Mouse (Mus musculus) kidney, embryonic 16.5 days (tissue): ENCODE data around the gene Pear1. TPM values are rescaled to one million over a fixed set of nuclear protein-coding genes. Genes with fewer than 3 reads are reported as not detected.

Experiments used
- ATAC-seq: fragments of 200-750 bp; cut with Nextera tagmentation; 2 replicates; pipeline ENCODE4 v1.8.0; 2017; ENCODE audit warnings: moderate TSS enrichment; ENCODE audit not compliant: low FRiP score, low TSS enrichment
- H3K27ac ChIP-seq: fragments of 300-500 bp; sonication (generic); 2 replicates; pipeline ENCODE4 v1.5.1; 2014; ENCODE audit warnings: low read length
- H3K27me3 ChIP-seq: fragments of 300-500 bp; sonication (generic); 2 replicates; pipeline ENCODE4 v1.6.1; 2014; ENCODE audit warnings: low read length, control low read depth, mixed read lengths; ENCODE audit not compliant: insufficient read depth
- H3K36me3 ChIP-seq: fragments of 300-500 bp; sonication (generic); 2 replicates; pipeline ENCODE4 v1.6.1; 2014; ENCODE audit warnings: low read length, control low read depth, mixed read lengths; ENCODE audit not compliant: insufficient read depth
- H3K4me1 ChIP-seq: fragments of 300-500 bp; sonication (generic); 2 replicates; pipeline ENCODE4 v1.6.1; 2014; ENCODE audit warnings: low read length, control low read depth, mixed read lengths; ENCODE audit not compliant: insufficient read depth
- H3K4me2 ChIP-seq: fragments of 300-500 bp; sonication (generic); replicated peaks from 2 replicates; pipeline ENCODE4 v1.6.1; 2014; ENCODE audit warnings: low read depth, low read length
- H3K4me3 ChIP-seq: fragments of 300-500 bp; sonication (generic); 2 replicates; pipeline ENCODE4 v1.5.1; 2014; ENCODE audit warnings: mild to moderate bottlenecking, low read length
- H3K9ac ChIP-seq: fragments of 300-500 bp; sonication (generic); replicated peaks from 2 replicates; pipeline ENCODE4 v1.6.1; 2014; ENCODE audit warnings: low read length
- H3K9me3 ChIP-seq: fragments of 300-500 bp; sonication (generic); 2 replicates; pipeline ENCODE4 v1.6.1; 2016; ENCODE audit warnings: low read length, control low read depth
- WGBS: fragments of 180-500 bp; shearing (Covaris S2); extraction: QIAGEN DNeasy Blood & Tissue Kit; methylation state at CpG from one replicate; pipeline ENCODE4 v1.1.7; 2014; 5-methylcytosine and 5-hydroxymethylcytosine counted together
- polyA plus RNA-seq: library from polyadenylated mRNA; unstranded; fragments of >200 nt; fragmentation: Nextera tagmentation; extraction: Ambion mirVana; gene quantifications from 2 replicates; pipeline ENCODE4 v1.2.1, GENCODE M21; 2015

Pear1 gene
- polyA plus RNA-seq, 1 experiment from 2014 or later, result 60.2 TPM

DNA sequence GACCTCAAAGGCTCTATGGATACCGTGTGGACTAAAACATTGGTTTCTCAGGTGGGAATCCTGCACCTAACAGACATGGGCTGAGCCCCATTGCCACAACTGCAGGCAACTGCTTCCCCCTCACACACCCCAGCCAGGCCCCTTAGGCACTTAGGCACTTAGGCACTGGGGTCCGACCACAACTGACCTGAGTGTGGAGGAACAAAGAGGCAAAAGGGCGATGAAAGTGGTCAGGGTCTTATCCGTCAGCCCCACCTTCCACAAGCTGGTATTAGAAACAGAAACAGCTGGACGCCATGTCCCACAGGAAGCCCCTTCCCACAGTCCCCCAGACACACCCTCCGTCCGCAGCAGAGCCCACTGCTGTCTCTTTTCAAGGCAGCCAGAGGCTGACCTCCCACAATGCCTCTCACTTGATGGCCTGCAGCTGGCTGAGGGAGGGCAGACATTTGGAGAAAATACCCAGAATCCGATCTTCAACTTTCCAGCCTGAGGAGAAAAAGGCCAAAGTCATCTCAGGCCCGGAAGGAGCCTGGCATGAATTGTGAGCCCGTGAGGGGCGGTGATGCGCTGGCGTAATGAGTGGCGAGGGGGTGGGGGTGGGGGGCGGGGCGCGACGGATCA is 79.0 kb downstream of the Pear1 start:
- H3K4me3 ChIP-seq, result peak overlapping the region; percentile 14
- peak; percentile 81 for ATAC-seq
- no peaks in the 10 kb centered on the region for H3K27me3 ChIP-seq
- H3K36me3 ChIP-seq, result peaks cover 11% of the 10 kb centered on the region
- WGBS, result 12% methylated on average over 15 of the region's 18 CpGs
- peak overlapping the region; percentile 48 for H3K4me2 ChIP-seq
- H3K9ac ChIP-seq, result peak overlapping the region; percentile 50; the same call in 1 of the 2 replicates
- peaks cover 25% of the 10 kb centered on the region for H3K4me1 ChIP-seq
- H3K27ac ChIP-seq, result peak overlapping the region; percentile 84
- H3K9me3 ChIP-seq, result no peaks in the 10 kb centered on the region

- 88% methylated on average over 4 of the region's 4 CpGs for WGBS
- Histone ChIP-seq H3K9ac (no peak overlapping the region), H3K27me3 (no peaks in the 10 kb centered on the region), H3K9me3 (no peaks in the 10 kb centered on the region), H3K27ac (no peak overlapping the region), H3K4me2 (no peak overlapping the region), H3K4me3 (no peak overlapping the region), H3K4me1 (peaks cover 25% of the 10 kb centered on the region), H3K36me3 (no peaks in the 10 kb centered on the region)
- no peak for ATAC-seq
Measured at GRCm38 (mm10) chr3:87743927-87744326, 80.2 kb downstream of the Pear1 start.

DNA sequence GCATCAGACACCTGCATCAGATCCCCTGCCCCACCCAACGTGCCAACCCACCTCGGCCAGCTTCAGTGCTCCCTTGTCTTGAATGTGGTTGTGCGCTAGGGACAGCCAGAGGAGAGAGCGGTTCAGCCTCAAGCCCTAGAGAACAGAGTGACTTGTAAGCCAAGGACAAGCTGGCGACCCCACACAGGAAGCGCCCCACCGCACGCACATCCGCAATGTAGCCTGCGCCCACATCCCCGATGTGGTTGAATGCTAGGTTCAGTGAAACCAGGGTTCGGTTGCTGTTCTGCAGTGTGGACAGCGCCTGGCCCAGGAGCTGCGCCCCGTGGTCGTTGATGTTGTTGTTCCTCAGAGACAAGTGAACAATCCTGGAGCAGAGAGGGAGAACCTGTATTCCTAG is 81.4 kb downstream of the Pear1 start:
- no peaks in the 10 kb centered on the region for H3K9me3 ChIP-seq
- H3K27me3 ChIP-seq, result no peaks in the 10 kb centered on the region
- WGBS, result 84% methylated on average over 16 of the region's 16 CpGs
- no peak overlapping the region for H3K4me2 ChIP-seq
- H3K27ac ChIP-seq, result no peak overlapping the region
- peaks cover 17% of the 10 kb centered on the region for H3K4me1 ChIP-seq
- H3K4me3 ChIP-seq, result no peak overlapping the region
- ATAC-seq, result no peak
- H3K36me3 ChIP-seq, result peaks cover 7% of the 10 kb centered on the region; the same call in 1 of the 2 replicates
- no peak overlapping the region for H3K9ac ChIP-seq

GRCm38 (mm10) chr3:87742013-87742412 is 82.1 kb downstream of the Pear1 start:
- WGBS, result 79% methylated on average over 3 of the region's 3 CpGs
- peaks cover 12% of the 10 kb centered on the region for H3K36me3 ChIP-seq
- no peaks in the 10 kb centered on the region for H3K9me3 ChIP-seq
- no peak for ATAC-seq
- no peak overlapping the region for H3K4me2 ChIP-seq
- no peak overlapping the region for H3K27ac ChIP-seq
- H3K9ac ChIP-seq, result no peak overlapping the region
- H3K4me1 ChIP-seq, result peaks cover 16% of the 10 kb centered on the region
- H3K27me3 ChIP-seq, result no peaks in the 10 kb centered on the region
- H3K4me3 ChIP-seq, result no peak overlapping the region

GRCm38 (mm10) chr3:87738906-87739305 is 85.2 kb downstream of the Pear1 start:
- Histone ChIP-seq H3K27me3 (no peaks in the 10 kb centered on the region), H3K27ac (no peak overlapping the region), H3K36me3 (peaks cover 34% of the 10 kb centered on the region), H3K9me3 (no peaks in the 10 kb centered on the region), H3K9ac (no peak overlapping the region), H3K4me2 (no peak overlapping the region), H3K4me1 (peaks cover 17% of the 10 kb centered on the region), H3K4me3 (no peak overlapping the region)
- ATAC-seq, result no peak
- WGBS, result 74% methylated on average over 5 of the region's 5 CpGs

DNA sequence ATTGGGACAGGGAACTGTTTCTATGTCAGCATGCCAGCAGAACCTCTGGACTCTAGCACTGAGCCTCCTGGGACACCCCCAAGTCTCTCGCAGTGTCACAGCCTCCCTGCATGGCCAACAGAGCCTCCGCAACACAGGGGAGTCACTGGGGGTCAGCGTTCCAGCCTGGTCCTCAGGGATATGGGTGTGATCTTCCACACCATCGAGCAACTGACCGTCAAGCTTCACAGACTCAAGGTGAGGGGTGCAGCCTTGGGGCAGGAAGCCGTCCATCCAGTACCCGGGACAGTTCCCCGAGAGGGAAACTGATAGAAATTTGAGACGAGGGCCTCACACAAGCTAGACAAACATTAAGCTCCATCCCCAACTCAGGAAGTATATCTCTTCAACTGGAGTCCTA is 88.8 kb downstream of the Pear1 start:
- no peak overlapping the region for H3K27ac ChIP-seq

DNA sequence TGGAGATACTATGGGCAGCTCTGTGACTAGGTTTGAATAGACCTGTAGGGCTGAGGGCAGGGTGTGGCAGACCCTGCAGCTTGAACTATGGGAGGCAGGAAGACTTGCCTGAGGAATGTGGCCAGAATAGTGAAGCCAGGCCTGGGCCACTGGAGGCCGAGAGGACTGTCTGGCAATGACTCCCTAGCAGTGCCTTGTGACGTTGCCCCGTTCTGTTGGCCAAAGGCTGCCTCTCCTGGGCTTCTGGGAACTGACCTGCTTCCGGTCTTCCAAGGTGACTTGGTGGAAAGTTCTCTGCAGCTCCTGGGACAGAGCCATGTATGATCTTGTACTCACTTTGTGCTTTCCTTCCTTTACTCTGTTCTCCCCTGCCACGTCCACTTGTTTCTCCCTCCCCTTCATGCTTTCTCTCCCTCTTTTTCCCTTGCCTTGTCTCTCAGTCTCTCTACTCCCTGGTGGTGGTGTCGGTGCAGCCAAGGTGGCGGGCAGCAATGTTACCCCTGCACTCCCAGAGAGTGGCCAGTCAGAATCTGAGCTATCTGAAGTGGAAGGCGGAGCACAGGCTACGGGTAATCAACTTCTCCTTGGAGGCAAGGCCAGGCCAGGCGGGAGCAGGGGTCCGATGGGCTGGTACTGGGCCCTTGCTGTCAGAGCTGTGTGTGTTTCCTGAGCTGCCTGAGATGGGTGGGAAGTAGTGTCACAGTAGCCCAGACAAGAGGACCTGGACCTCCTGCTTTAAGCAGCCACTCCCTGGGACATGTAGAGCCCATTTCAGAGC is 89.9 kb downstream of the Pear1 start:
- H3K4me1 ChIP-seq, result peaks cover 17% of the 10 kb centered on the region
- H3K9me3 ChIP-seq, result no peaks in the 10 kb centered on the region
- peak; percentile 23; the same call in 1 of the 2 replicates for ATAC-seq
- H3K27ac ChIP-seq, result no peak overlapping the region
- H3K4me3 ChIP-seq, result no peak overlapping the region
- no peak overlapping the region for H3K4me2 ChIP-seq
- peaks cover 71% of the 10 kb centered on the region for H3K36me3 ChIP-seq
- no peak overlapping the region for H3K9ac ChIP-seq
- 66% methylated on average over 11 of the region's 11 CpGs for WGBS
- H3K27me3 ChIP-seq, result no peaks in the 10 kb centered on the region

More for the DNA sequence above, 88.8 kb downstream of the Pear1 start:
- H3K4me1 ChIP-seq, result peaks cover 17% of the 10 kb centered on the region
- no peak overlapping the region for H3K9ac ChIP-seq
- H3K9me3 ChIP-seq, result no peaks in the 10 kb centered on the region
- no peaks in the 10 kb centered on the region for H3K27me3 ChIP-seq
- WGBS, result 18% methylated on average over 9 of the region's 9 CpGs
- no peak overlapping the region for H3K4me3 ChIP-seq
- ATAC-seq, result peak; percentile 53
- no peak overlapping the region for H3K4me2 ChIP-seq
- H3K36me3 ChIP-seq, result peaks cover 62% of the 10 kb centered on the region

GRCm38 (mm10) chr3:87733098-87733497 is 91.0 kb downstream of the Pear1 start:
- H3K36me3 ChIP-seq, result peaks cover 75% of the 10 kb centered on the region
- H3K9ac ChIP-seq, result no peak overlapping the region
- H3K4me3 ChIP-seq, result no peak overlapping the region
- H3K9me3 ChIP-seq, result no peaks in the 10 kb centered on the region
- peaks cover 17% of the 10 kb centered on the region for H3K4me1 ChIP-seq
- H3K27ac ChIP-seq, result no peak overlapping the region
- no peaks in the 10 kb centered on the region for H3K27me3 ChIP-seq
- H3K4me2 ChIP-seq, result no peak overlapping the region
- 77% methylated on average over 4 of the region's 4 CpGs for WGBS
- no peak for ATAC-seq

DNA sequence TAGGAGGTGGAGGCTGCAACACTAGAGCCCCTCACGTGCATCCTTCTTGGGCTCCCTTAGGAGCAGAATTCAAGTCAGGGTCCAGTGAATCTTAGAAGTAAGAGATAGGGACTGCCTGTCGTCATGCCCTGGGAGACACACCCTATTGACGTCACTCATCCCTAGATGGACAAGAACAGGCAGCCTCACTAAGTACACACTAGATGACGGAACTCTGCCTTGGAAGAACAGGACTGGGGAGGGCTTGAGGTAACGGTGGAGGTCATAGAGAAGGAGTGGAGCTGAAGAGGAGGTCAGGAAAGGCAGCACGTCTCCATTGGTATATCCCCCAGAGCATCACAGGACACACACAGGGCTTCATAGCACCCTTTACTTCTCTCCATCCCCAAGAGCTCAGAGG is 95.4 kb downstream of the Pear1 start:
- H3K36me3 ChIP-seq, result peaks cover 86% of the 10 kb centered on the region
- H3K27ac ChIP-seq, result no peak overlapping the region
- no peaks in the 10 kb centered on the region for H3K4me1 ChIP-seq
- H3K9ac ChIP-seq, result no peak overlapping the region
- H3K4me3 ChIP-seq, result no peak overlapping the region
- H3K4me2 ChIP-seq, result no peak overlapping the region
- no peaks in the 10 kb centered on the region for H3K27me3 ChIP-seq
- whole genome bisulfite sequencing, result 86% methylated on average over 6 of the region's 6 CpGs
- no peaks in the 10 kb centered on the region for H3K9me3 ChIP-seq
- no peak for ATAC-seq

DNA sequence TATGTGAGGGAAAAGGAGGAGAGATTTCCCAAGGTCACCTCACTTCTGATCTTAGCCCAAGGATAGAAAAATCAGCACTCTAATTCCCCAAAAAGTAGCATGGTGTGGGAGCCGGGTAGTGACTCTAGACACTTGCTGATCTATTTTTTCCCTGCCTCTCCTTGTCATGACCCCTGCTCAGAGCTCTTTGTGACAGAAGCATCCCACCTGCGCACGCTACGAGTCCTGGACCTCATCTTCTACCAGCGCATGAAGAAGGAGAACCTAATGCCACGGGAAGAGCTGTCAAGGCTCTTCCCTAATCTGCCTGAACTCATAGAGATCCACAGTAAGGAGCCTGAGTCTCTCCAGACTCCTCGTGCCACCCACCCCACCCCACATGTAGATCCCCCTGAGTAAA is 97.9 kb downstream of the Pear1 start:
- Histone ChIP-seq H3K4me1 (no peaks in the 10 kb centered on the region), H3K4me2 (no peak overlapping the region), H3K9me3 (no peaks in the 10 kb centered on the region), H3K4me3 (no peak overlapping the region), H3K9ac (no peak overlapping the region), H3K27ac (no peak overlapping the region), H3K36me3 (peaks cover 80% of the 10 kb centered on the region), H3K27me3 (no peaks in the 10 kb centered on the region)
- no peak for ATAC-seq
- 96% methylated on average over 7 of the region's 7 CpGs for WGBS
